Mouse (Mus musculus) mouse embryonic stem cell (cell line): Measurements from ENCODE around the gene Pyurf.

ENCODE experiments used
- in situ Hi-C, 2 experiments: fragments of 300-500 bp; cut with MboI; formaldehyde crosslinking; loops; 1 replicate in 1 of 2; 3 replicates in 1 of 2; pipeline ENCODE4 v1.14.3; 2019 to 2020; ENCODE audit warnings: low sequenced_read_pairs in 2 of 2, low pct_unique_long_range_greater_than_20kb in 1 of 2, mixed read lengths in 1 of 2; ENCODE audit not compliant: unreplicated experiment in 1 of 2

The Pyurf gene

DNA sequence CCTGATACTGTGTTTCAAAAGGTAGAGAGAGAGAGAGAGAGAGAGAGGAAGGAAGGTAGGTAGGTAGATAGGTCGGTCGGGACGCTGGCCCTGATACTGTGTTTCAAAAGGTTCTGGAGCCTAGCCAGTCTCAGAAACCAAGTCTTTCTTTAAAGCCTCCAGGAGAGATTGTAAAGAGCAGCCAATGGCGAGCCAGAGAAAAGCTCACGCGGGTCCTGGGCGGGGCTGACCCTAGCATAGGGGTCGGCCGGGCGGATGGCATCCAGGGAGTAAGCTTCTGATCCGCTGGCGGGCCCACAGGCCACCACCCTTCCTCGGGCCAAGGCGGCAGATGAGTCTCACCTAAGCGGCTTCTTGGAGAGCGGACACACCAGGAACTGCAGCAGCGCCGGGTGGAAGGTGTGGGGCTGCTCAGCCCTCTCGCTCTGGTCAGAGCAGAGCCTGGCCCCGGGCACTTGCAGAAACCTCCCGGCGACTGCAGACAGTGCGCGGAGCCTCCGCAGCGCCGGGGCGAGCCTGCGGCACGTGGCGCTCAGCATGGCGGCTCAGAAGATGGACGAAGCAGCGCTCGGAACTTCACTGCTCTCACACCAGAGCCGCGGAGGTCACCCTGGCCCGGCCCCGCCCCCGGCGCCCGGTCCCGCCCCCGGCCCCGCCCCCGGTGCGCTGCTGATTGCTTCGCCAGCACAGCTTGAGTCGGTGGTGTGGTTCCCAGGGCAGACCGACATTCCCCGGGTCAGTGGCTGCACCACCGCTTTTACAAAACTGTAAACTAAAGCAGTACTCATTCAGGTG lies at the start of gene Pyurf:
Pyurf (minus strand) TSS at position 612 of the 795 bp plus-strand sequence.
- in situ Hi-C loops = no loop called here

DNA sequence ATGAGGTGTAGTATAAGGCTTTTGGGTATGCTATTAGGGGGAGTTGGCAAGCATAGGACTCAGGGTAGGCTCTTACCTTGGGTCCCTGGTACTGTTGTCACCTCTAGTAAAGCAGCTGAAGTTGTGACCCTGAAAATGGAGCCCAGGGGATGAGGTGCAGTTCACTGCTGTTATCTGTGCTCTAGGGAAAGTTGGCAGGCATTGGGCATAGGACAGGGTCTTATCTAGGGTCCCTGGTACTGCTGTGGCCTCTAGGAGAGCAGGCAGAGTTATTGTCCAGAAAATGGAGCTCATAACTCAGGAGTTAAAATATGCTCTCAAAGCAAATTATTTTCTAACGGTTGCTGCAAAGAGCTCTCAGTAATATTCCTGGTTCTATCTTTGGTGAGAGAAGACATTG lies 29.5 kb upstream of the Pyurf start:
- in situ Hi-C loops = no loop called here

DNA sequence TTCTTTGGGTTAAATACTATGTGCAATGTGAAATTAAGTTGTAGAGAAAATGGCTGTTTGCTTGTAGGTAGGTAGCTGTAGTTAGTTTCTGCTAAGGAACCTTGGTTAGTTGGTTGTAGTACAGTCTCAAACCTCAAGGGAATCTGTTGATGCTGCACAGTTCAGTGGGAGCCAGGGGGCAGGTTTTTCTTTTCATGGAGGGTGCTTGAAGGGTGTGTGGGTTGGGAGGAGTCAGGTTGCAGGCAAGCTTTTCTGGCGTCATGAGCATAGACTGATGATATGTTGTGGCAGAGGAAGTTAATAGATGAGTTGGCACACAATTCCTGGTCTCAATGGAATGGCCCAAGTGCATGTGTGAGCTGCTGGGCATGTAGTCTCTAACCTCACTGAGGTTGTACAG lies 19.8 kb upstream of the Pyurf start:
- in situ Hi-C loops = no loop called here

DNA sequence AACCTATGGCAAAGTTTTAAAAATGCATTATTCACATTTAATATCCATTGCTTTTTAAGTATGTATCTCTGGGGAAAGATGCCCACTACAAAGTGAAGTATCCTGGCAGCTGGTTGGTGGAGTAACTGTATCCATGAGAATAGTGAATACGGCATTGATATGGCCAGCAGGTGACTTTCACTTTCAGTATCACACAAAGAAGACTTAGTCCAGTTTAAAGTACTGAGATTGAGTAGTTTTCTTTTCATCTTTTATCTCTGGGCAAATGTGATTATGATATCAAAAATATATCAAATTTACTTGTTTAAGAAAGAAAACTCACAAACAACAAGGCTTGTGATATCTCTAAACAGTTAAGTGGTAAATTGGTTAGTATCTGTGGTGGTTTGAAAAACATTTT lies 14.8 kb upstream of the Pyurf start:
- in situ Hi-C loops = no loop called here

DNA sequence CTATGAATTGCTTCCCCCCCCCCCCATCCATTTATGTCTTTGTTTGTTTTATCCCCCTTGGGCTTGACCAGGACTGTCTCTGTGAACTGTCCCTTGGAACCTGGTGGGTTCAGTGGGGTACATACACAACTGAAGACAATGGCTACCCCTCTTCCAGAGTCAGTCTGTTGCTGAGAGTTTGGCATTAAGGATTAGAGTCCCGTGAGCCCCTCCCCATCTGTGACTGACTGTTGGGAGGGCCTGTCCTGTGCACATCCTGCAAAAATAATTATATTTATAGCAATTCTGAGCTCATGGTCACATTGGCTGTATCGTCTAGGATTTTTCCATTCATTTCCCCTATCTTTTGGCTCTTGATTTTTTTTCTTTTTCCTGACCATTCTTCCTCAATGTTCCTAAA lies 11.8 kb upstream of the Pyurf start:
- in situ Hi-C loops = no loop called here

DNA sequence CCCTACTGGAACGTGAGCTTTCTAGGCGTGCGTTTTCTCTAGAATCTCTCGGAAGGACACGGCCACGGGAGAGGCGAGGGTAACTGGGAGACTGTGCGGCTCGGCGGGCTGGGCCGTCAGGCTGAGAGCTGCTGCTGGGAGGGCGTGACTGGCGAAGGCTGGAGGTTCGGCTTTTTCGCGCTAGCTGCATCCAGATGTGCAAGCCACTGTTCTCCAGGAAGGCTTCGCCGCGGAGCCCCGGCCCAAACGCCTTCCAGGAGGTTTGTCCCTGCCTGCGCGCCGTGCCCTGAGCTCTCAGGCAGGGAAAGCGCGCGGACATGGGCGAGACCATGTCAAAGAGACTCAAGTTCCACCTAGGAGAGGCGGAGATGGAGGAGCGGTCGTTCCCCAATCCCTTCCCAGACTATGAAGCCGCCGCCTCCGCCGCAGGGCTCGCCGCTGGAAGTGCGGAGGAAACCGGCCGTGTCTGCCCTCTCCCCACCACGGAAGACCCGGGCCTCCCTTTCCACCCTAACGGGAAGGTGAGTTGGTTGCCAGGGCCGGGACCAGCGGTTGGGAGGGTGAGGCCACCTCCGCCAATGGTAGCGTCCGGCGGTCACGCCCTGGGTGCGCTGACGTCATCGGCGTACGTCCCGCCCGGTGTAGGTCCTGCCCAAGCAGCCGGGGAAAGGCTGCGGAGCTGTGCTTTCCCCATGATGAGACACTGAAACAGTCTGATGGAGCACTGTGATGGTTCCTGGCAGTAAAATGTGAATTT lies 11.0 kb upstream of the Pyurf start:
- in situ Hi-C loops = no loop called here

DNA sequence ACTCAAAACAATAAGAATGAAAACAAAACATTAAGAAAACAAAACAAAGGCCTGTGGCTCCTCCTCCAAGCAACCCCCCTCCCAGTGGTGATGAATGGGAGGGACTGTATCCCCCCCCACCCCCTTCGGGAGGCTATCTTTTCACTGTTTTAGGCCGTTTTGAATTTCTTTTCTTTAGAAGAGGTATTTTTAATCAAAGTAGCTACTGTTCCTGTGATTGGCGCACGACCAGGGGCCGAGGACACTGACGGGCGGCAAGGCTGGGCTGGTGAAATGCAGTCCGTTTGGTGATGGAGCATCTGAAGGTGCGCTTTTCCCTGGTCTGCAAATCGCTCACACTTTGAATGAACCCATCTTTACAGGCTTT lies 10.5 kb upstream of the Pyurf start, which contains the start of gene Lancl2:
Lancl2 (plus strand) TSS at position 165 of the 367 bp plus-strand sequence.
- in situ Hi-C loops = no loop called here

DNA sequence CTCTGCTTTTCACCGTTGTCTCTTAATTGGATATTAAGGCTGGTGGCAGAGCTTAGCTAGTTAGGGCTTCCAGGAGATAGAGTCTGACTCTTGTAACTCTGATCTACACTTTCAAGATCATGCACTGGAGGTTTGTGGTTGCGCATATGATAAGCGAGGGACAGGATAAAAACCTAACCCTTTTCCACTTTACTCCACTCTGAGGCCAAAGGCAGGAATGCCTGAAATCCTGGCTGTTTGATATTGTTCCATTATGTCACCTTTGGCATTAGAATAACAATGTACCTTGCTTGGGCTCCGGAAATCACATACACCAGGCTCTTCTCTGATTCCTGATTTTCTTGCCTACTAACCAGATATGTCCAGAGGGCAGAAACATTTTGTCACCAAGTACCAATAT lies 9.8 kb upstream of the Pyurf start:
- in situ Hi-C loops = no loop called here

DNA sequence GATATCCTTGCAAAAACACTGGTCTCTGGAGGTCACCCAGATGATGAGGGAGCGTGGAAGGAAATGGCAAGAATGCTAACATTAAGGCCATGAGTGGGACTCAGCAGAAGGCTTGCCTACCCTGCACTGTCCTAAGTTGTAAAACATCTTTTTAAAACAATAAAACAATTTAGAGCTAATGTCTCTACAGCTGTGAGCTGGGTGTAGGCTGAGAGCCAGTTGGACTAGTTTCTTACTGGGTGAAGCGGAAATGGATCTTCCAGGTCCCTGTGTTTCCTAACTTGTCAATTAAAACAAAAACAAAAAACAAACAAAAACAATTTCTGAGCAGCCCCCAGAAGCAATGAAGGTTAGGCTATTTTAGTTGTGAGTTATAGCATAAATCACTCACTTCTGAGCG lies 1.2 kb upstream of the Pyurf start:
- in situ Hi-C loops = no loop called here

DNA sequence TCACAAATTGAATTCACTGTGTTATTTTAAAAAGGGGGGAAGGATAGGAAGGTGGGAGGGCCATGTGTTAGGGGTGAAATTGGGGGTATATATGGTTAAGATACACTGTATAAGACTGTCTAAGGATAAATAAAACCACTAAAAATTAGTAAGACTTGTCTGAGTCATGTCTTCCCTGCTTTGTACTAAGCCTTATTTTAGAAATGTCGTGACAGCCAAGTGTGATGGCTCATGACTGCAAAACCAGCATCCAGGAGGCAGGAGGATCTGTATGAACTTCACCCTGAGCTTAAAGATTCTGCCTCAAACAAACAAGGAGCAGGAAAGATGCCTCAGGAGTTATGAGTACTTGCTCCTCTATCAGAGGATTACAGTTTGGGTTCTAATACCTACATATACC lies 7.7 kb downstream of the Pyurf start:
- in situ Hi-C loops = no loop called here

DNA sequence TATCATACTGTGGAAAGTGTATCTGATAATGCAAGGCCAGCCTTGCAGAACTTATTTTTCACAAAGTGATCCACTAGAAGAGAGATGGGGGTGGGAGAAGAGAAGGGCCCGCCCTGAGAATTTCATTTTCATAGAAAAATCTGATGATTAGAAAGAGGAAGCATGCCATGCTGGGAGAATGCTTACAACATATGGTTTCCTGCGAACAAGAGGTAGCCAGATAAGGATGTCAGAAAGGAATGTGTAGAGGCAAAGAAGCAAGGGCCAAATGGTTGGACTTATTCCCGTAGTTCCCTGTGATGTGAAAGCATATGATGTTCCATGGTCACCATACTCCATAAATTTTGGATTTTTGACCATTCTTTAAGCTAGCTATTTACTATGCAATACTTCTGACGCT lies 30.6 kb downstream of the Pyurf start:
- in situ Hi-C loops = no loop called here

DNA sequence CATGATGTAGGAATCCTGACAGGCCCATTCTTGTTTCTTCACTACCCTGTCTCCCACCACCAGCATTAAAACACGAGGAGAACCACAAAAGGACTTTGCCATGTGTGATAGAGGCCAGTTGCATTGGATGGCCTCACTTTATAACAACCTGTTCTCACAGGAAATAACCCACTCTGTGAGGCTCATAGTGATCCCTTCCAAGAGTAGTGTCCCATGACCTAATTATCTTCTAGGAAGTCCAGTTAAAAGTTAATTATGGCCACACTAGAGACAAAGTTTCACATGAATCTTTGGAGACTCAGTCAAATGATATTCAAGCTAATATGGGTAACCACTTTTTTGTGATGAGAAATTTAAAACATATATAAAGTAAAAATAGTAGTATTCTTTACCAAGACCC lies 44.6 kb downstream of the Pyurf start:
- in situ Hi-C loops = no loop called here

DNA sequence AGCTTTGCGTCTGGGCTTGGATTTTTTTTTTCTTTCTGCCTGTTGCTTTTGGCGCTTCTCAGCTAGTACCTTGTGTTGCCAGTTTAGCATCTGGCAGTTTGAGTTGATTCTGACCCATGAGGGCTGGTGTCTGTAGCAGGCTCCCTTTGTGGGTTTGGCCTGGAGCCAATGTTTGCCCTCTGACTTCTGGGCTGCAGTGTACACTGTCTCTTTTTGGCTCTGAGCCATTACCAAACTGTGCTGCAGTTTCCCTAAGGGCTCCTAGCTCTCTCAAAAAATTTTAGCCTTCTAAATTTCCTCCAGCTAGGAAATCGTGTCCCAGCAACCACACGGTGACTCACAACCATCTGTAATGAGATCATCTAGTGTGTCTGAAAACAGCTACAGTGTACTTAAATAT lies 50.1 kb downstream of the Pyurf start:
- in situ Hi-C loops = no loop called here

DNA sequence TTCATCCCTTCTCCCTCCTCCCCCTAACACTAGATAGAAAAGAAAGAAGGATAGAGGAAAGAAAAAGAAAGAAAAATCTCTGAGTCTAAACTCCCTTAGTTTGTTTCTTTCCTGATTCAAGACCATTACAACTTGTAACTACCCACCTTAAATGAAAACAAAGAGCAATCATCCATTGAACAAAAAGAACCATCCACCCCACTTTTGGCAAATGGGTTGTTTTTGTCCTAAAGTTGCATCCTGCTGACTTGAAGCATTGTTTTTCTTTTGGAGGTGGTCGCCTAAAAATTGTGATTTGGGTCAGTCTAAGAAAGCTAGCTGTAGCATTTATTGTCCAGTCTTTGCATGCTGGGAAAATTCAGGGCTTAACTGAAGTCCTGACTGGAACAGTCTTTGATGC lies 52.3 kb downstream of the Pyurf start:
- in situ Hi-C loops = no loop called here
